Mouse (Mus musculus) heart, adult 9 months (tissue): Measurements from ENCODE around the gene Fgfr2.

Experiments used
- DNase-seq, 2 experiments: peaks; one replicate each; pipeline ENCODE4 v3.0.0; 2022; ENCODE audit warnings: low spot score in 2 of 2

The Fgfr2 gene

DNA sequence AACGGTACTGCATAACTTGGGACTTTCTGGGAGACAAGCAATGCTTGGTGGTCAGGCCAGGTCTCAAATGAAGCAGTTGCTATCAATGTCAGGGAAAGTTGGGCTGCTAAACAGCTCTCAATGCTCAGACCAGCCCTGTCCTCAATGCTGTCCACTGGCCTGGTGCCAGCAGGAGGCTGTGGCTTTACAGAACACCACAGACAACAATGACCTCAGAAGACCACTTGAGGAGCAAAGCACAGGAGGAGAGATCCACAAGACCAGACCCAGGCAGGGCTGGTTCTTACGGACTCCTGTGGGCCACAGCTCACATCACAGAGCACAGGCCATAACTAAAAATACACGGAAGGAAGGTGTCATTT is 368.8 kb downstream of the Fgfr2 start:
- peak; percentile 50 to 51 for DNase-seq

DNA sequence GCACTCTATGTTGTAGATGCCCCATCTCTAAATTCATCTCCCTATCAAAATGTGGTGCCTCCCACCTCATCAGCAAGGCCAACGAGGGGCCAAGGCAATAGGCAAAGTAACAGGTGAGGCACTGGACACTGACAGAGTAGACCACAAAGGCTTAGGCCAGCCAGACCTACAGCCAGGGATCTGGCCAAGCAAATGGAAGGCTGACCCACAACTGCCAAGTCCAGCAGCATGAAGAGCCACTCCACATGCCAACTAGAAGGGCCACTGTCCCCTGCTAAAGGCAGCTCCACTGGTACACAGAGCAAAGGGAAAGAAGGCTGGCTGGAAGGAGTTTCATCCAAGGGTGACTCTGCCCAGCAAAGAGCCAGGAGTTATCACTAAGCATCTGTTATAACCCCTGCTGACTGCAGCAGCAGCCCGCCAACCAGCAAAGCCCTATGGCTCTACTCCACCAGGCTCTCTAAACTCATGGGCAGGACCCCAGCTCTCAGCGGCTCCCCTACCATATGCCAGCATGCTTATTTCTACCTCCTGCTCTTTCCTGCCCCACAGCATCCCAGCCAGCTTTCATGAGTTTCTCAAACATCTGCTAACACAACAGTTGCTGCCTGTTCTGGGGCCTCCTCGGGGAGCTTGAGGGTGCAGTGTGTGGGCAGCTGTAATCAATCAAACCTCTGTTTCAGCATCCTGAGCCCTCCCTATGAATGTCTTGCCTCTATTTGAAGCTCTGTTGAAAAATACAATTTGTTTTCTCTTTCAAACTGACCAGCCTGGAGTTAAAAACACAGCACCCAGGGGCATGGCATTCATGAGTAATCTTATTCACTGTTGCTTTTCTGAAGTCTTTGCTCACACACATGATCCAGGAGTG is 369.4 kb downstream of the Fgfr2 start:
- DNase-seq: peak in 1 of 2 experiments; percentile 50

DNA sequence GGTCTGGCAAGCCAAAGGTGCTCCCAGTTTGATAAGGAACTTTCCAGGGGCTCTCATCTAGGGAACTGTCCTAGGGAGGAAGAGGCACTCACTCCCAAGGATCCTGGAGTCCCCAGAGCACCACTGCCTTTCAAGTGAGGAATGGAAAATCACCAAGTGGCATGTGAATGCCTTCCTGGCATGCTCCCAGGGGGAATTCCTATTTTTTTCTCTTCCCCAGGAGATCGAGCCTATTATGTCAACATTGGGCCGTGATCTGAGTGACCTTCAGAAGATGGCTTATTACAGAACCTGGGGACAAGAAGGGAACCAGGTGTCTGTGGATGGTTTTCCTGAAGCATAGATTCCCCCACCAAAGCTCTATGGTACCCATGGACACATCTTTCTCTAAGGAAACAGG is 371.4 kb downstream of the Fgfr2 start:
- DNase-seq: no peak

DNA sequence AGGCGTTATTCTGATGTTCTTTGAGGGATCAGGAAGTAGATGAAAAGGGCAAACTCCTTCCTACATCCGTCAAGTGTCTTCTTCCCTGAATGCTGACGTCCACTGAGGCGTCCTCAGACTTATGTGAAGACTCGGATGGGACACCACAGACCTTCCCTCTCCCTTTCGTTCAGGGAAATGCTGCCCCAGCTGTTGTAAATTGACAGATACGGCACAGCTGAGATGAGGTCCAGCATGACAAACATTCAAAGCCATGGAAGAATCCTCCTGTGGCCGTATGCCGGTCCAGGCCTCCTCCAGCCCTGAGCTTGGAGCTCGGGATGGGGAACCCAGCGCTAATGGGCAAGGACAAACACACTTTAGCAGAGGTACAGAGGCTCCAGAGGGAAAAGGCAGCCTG is 373.6 kb downstream of the Fgfr2 start:
- DNase-seq: no peak

DNA sequence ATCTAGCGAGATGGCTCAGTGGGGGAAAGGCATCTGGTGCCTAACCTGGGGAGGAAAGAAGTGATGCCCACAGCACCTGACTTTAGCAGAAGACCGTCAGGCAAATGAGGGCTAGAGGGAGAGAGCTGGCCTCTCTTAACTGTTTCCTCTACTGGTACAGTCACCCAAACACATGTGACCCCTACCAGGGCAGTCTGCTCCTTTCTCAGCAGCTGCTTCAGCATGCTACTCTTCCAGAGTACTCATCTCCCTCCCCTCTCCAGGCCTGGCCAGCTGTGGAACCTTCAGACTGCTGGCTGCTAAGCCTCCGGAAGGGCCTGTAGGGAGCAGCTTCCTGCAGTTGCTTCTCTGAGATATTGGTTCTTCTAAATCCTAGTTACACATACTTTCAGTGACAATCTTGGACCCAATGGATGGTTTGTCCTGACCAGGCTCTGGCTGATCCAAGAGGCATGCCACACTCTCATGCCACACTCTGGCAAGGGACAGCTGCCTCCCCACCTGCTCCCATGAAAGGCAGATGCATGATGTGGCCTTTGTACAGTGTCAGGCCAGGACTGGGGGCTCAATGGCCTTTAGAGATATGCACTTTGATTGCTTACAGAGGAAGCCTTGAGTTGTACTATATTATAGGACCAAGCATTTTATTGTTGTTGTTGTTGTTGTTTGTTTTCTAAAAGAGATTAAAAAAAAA is 374.9 kb downstream of the Fgfr2 start:
- DNase-seq: no peak

DNA sequence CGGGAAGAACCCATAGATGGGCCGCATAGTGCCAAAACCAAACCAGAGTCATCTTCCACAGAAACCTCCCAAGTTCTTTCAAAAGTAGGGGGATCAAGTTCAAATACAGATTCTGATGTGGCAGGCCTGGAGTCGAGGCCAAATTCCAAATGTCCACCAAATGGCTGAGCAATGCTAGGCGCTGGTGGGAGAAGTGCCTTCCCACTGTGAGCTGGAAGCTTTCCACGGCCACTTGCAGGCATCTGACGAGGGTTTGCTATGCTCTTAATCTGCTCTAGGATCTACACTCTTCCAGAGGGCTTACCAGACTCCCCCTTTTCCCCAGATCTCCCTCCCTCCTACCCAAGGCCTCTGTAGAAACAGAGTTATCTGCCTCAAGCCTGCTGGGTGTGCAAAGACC is 376.1 kb downstream of the Fgfr2 start:
- no peak for DNase-seq

DNA sequence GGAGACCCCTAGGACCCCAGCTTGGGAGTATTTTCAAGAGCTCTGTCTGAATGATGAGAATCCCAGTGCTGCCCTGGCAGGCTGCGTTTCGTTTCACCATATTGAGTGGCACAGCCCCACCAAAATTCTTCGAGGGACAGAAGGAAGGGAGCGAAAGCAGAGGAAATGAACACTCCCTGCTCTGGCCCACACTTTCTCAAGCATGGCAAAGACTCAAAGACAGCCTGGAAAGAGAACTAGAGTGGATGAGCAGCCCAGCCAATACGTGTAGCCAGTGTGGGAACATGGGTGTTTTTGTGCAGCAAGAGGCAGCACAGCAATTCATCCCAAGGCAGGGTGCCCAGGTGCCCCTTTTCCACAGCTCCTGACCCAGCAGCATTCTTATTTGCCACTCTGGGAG is 380.2 kb downstream of the Fgfr2 start:
- no peak for DNase-seq

DNA sequence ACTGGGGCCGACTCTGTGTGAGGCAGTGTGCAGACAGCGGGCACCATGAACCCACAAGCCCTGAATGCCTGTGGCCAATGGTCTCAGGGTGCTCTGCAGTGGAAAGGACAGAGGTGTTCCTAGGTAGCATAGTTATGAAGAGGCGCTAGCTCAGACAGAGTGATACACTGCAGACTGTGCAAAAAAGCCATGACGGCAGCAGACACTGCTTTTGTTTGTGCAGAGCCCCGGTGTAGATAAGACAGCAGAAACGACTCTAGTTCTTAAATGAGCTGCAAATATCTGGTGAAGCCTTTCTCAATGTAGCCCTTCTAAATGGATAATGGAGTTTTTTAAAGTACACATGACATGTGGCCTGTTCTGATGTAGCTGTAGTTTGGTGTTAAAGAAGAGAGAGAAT is 383.3 kb downstream of the Fgfr2 start:
- no peak for DNase-seq

DNA sequence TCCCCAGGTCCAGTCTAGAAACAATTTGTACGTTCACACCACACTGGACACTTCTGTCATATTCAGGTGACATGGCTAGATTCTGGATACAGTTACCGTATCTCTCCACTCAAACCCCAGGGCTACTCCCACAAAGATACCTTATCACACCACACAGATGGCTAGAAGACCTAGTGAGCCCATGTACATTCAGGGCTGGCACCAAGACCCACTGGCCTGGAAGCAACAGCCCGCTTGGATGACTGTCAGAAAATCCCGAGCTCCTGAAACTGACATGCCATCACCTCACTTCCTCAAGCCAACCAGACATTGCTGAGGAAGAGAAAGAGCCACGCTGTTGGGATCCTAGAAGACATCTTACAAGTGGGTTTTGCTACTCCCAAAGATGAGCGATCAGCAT is 384.3 kb downstream of the Fgfr2 start:
- no peak for DNase-seq

DNA sequence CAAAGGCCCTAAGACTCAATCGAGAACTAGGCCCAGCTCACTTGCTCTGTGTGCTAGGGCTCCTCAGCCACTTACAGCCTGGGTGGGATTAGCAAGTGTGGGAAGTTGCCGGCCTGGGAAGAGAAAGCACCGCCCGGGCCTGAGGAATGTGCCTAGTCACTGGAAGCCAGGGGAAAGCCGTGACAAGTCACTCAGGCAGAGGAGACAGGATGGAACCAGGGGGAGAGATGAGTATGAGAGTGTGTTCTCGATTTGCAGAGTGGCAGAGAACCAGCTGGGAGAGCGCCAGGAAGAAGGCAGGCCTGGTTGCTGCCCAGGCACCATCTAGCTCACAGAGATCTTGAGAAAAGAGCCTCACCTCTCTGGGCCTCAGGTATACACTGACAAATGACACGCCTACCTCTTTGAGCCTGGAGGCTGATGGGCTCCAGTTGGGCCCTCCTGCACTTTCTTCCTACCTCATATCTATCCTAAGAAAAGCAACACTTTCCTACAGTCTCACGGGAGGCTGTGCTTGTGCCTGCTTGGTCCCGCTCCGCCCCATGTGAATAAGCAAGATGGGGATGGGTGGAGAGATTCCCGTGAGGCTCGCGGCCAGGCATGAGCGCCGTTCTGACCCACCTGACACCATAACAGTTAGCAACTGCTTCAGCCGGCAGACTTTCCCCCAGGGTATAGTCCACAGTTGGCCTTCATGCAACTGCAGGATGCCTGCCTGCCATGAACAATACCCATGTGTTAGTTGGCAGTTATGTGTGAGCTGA is 386.9 kb downstream of the Fgfr2 start:
- peak; percentile 61 to 73 for DNase-seq

DNA sequence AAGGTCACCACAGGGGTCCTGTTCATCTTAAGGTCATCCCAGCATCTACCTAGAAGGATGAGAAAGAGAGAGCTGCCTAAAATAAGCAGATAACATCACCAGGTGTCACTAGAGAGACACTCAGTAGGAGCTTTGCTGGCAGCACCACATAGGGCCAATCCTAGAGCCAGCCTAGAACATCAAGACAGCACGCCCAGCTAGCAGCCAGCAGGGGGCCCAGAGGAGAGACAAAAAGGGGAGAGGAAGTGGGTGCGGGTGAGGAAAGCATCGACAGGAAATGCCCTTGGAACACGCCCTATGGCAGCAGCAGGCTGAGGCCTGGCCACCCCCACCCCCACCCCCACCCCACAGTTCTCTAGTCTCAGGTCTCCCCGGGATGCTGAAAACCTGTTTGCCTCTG is 388.0 kb downstream of the Fgfr2 start:
- DNase-seq: peak; percentile 64 to 76

DNA sequence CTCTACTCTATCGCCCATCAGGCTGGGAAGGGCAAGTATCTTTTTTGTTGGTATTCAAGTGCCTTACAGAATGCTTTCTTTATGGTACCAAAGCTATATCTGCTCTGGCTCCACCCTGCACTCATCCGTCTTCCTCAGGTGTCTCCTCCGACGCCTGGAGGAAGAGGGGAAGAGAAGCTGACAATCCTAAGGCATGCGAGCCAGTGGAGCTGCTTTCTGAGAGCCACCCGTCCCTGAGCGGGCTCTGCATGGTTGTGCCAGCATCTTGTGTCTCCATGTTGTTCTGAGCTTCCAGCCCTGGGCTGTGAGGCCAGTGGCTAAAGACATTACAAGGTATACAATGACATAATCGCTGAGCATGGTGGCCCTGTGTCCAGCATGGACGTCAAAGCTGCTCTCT is 388.9 kb downstream of the Fgfr2 start:
- DNase-seq: no peak

DNA sequence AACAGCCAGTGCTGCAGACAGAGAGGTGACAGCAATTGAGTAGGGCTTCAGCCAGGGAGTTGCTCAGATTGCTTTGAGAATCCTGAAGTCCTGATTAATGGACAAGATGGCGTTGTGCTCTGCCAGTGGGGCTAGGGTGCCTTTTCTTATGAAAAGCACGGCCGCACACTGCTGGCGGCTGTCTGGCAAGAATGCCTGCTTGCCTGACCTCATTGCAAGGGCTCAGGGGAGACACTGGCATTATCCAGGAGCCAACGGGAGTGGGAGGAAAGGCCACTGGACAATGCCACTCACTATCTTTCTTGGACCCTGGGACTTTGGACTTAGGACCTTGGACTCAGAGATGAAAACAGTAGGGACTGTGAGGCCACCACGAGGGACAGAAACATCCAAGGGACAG is 389.6 kb downstream of the Fgfr2 start:
- no peak for DNase-seq

DNA sequence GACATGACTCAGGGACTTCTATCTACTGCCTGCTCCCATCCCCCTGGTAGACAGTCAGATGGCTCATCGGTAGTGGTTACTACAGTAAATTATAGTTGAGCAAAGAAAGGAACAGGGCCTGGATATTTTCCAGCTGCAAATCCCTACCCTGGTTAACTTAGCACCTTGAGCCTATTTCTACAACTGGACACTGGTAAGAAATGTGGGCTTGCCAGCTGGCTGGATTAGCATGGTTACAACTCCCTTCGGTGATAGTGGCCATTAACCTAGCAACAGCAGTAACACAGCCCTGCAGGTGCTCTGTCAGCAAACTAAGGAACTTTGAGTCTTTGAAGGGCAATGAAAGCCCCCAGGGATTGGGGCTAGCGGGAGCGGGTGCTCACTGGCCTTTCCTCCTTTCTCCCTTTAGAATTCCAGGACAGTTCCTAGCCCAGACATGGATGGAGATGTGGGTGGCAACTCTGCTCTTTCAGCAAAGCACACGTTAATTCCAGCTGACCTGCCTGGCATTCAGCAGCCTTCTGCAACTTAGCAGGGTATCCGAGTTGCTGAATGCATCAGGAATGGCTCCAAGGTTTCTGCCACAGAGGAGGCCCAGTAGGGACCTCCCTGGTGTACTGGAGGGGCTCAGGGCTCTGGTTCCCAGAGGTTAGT is 390.9 kb downstream of the Fgfr2 start:
- DNase-seq: no peak

DNA sequence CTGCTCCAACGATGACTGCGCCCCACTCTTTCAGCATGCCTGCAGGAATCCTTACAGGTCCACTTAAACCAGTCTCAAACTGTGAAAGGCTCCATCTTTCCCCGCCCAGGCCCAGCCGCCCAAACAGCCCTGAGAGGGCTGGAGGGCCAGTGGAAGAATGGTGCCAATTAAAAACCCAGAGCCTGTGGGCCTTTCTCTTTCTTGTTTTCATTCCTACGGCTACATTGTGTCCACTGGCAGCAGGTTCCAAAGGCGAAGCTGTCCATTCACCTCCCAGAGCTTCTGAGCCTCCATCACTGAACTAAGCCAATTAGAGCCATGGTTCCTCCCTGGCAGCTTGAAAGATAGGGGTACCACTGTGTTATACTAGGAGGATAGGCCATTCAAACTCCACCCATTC is 391.6 kb downstream of the Fgfr2 start:
- DNase-seq: no peak

DNA sequence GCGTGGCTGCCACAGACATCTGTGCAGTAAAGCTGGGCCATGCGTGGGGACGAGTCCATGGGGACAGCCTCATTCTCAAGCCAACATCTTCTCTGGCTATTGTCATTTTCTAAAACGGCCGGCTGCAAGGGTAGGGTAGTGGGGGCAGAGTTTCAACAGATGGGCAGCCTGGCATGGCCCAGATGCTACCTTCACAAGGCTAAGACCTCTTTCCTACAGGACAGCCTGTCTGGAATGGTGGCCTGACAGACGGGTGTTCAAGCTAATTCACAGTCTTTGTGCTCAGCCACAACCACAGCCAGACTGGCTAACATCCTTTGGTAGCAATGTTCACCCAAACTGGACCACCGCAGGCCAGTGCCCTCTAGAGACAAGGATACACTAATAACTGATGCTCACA is 392.6 kb downstream of the Fgfr2 start:
- DNase-seq: no peak

DNA sequence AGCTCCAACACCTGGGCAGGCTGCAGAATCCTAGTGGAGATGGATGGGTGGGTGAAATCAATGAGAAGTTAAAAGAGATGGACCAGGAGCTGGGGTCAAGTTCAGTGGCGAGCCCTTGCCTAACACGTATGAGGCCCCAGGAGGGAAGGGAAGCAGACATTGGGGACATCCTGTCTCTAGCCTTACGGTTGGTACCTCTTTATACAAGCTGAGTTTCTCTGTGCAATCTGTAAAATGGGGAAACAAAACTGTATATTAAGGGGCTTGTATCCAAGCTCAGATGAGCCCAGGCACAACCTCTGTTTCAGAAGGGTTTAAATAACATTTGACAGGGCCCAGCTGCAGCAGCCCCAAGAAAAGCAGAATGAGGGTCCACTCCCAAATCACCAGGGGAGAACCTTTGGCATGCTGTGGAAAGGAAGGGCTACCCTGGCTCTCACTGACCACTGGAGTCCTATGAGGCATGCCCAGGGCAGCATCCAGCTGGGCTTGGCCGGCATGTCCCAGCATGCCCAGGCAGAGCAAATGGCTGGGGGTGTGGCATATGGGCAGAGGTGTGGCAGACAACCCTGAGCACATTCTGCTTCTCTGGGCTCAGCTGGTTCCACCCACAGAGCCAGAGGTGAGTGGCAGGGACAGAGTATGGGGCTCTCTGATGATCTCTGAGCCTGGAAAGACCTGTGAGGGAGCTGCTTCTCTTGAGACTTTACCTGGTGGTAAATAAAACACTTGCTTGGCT is 393.9 kb downstream of the Fgfr2 start:
- no peak for DNase-seq

DNA sequence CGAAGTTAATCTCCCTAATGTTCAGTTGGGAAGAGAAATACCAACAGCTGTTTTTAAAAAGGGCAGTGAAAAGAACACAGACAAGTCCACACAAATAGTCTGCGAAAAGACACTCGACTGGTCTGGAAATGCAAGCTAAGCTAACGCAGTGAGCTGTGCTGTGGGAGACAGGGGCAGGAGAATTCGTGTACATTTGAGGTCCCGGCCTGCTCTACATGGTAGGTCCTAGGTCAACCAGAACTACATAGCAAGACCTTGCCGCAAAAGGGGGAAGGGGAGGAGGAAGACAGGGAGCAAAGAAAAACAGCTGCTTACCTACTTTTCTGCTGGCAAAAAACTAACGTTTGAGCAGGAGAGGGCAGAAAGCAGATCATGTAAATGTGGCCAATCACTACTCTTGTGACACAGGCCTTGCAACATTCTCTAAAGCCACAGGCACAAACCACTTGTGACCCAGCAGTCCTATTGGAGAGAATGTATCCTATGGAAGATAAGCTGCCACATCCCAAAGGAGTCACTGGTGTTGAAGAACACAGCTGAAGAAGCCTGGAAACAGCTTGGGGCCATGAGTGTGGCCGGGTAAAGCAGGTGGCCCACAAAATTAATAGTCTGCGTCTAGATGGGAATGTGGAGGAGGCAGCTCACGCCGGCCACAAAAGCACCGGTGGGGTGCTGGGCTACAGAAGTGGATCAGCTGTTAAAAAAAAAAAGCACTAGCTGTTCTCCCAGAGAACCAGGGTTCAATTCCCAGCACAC is 396.9 kb downstream of the Fgfr2 start:
- DNase-seq: no peak

DNA sequence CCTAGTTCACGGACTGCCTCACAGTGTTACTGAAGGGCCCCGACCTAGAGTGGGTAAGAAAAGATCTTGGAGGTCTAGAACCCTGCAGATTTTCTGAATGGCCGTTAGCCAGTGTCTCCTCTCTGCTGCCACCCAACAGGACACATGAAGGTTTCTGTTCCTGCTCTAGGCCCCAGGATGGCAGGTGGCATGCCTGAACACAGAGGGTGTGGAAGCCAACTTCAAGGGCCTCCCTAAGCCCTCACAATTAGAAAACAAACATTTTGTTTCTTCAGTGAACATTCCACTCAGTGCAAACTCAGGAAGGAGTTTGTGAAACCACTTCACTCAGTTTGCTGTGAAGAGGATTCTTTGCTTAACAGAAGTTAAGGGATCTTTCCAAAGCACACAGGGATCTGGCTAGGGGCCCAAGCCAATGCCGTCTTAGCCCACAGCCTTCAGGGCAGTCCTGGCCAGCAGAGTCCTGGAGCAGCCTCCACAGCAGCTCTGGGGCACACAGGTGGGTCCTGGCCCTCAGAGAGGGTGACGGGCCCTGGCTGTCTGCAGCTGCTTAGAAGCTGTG is 398.6 kb downstream of the Fgfr2 start:
- no peak for DNase-seq

DNA sequence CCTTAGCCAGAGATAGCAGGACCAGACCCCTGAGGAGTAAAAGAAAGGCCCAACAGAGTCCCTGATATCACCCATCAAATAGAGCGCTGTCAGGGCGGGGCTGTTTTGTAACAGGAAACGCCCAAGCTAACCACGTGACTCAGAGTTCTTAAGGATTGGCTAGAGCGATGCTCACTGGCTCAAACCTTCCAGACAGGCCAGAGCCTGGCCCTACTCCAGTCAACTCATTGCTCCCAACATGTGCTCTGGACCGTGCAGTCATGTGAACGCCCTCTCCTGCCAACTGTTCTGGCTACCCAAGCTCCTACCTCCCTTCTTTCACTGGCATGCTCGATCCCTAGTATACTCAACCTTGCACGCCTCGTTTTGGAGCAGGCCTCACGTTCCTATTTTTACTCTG is 399.2 kb downstream of the Fgfr2 start:
- DNase-seq: peak; percentile 92 to 93
